Mouse (Mus musculus): ENCODE measurements at regions not wholly inside any gene's neighbourhood (a gene's known extent, or its start where the extent isn't known, plus 50 kb on each side); places are given as distances from the start of the nearest gene placed in this dataset.

- no peak for TF ChIP-seq CTCF (IDR thresholded peaks at IDR 0.05; ENCODE audit: control insufficient read depth, insufficient read depth, insufficient replicate concordance, low read depth, low read length)
- no peak for TF ChIP-seq POLR2A (IDR thresholded peaks at IDR 0.05; ENCODE audit: control insufficient read depth, low read depth, low read length)
These were observed 98.1 kb upstream of the Myo10 start for GRCm38 (mm10) chr15:25524189-25524588.
